Mouse (Mus musculus): Measurements from ENCODE around the gene Zfp651.

Gene Zfp651

GRCm38 (mm10) chr9:121759091-121760081, at the start of gene Zfp651:
TSS of gene Zfp651 (plus strand) at chr9:121759330.
- DNase-seq (ENCODE audit: low spot score in 2 of 2), result peak; percentile 29 to 39

DNA sequence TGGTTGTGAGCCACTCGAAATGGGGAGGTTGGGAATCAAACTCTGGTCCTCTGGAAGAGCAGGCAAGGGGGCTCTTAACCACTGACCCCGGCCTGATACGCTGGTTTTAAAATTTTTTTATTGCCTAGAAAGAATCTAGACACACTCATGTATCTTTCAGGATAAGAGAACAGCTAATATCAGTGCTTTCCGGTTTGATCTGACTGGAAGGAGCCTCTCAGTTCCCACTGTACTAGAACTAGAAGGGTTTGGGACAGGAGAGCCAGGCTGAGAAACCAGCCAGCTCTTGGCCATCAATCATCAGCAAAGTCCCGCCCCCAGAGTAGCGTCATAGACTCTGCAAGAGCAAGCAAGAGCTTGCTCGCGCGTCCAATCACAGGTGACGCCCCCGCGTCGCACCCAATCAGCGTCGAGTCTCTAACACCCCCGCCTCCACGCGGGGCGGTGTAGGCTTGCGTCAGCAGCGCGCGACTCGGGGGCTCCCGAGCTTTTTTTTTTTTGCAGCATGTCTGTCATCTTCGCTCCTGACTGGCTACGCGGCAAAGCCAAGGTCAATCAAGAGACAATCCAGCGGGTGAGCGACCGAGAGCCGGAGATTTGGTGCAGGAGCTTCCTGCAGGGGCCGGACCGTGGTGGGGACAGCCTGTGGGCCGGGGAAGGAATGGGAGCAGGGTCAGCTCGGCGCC, 49.1 kb upstream of the Zfp651 start, which contains the start of gene Ss18l2:
TSS of gene Ss18l2 (plus strand) at position 432 of the 686 bp plus-strand sequence.
- peak; percentile 97 to 98 for DNase-seq (ENCODE audit: low spot score in 2 of 2)

DNA sequence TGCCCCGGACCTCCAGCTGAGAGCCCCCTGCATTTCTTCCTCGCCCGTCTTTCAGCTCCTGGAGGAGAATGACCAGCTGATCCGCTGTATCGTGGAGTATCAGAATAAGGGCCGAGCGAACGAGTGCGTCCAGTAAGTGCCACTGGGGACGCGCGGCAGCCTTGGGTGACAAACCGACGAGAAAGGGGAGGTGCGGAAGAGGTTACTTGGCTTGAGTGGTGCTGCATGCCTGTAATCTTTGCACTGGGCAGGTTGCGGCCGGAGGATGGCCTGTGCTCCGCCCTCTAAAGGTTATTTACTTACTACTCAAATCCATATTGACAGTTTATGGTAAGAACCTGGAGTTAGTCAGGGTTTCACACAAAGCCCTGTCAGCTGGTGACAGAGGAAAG, 48.5 kb upstream of the Zfp651 start:
- DNase-seq (ENCODE audit: low spot score in 2 of 2), result peak in 1 of 2 experiments; percentile 40

DNA sequence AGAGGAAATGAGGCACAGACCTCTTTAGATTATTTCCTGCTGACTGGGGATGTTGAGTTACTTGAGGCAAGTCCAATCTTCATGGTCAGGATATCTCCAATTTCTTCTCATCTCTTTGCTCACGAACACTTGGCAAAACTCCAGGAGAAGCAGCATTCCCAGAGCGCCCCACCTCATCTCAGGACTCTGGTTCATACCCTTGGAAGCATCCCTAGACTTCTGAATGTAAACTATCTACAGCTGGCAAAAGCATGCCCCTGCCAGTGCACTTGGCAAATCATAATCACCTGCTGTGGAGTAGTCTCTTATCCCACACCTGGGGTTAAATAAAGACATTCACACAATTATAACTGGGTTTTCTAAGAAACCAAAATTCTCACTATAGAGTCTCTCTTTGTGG, 42.1 kb upstream of the Zfp651 start:
- no peak for DNase-seq (ENCODE audit: low spot score in 2 of 2)

DNA sequence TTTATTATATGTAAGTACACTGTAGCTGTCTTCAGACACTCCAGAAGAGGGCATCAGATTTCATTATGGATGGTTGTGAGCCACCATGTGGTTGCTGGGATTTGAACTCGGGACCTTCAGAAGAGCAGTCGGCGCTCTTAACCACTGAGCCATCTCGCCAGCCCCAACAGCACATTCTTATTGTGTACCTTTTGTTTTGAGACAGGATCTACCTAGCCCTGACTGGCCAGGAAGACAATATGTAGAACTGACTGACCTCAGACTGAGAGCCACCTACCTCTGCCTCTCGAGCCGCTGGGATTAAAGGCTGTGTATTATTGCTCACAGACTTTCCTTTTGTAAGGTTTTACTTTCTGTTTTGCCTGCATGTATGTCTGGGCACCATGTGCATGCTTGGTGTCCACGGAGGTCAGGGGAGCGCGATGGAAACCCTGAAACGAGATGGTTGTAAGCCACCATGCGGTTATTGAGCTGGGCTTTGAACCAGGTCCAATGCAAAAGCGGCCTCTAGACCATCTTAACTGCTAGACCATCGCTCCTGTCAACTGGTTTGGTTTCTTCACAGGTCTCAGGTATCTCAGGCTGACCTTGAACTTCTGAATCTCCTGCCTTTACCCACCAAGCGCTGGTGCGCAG, 40.9 kb upstream of the Zfp651 start:
- DNase-seq (ENCODE audit: low spot score in 2 of 2), result no peak

- peak; percentile 95 to 98 for DNase-seq (ENCODE audit: low spot score in 2 of 2)
These were observed 40.3 kb upstream of the Zfp651 start, which contains the start of gene Nktr for GRCm38 (mm10) chr9:121718792-121719318. TSS of gene Nktr (plus strand) at chr9:121719169.

- DNase-seq (ENCODE audit: low spot score in 2 of 2), result peak in 1 of 2 experiments; percentile 18
These were observed 39.5 kb upstream of the Zfp651 start for GRCm38 (mm10) chr9:121719347-121720331.

- no peak for DNase-seq (ENCODE audit: low spot score in 2 of 2)
These were observed 18.6 kb upstream of the Zfp651 start for GRCm38 (mm10) chr9:121740490-121740889.

GRCm38 (mm10) chr9:121741168-121741567, 18.0 kb upstream of the Zfp651 start:
- DNase-seq (ENCODE audit: low spot score in 2 of 2), result no peak

- no peak for DNase-seq (ENCODE audit: low spot score in 2 of 2)
These were observed 15.1 kb upstream of the Zfp651 start for GRCm38 (mm10) chr9:121744051-121744450.

DNA sequence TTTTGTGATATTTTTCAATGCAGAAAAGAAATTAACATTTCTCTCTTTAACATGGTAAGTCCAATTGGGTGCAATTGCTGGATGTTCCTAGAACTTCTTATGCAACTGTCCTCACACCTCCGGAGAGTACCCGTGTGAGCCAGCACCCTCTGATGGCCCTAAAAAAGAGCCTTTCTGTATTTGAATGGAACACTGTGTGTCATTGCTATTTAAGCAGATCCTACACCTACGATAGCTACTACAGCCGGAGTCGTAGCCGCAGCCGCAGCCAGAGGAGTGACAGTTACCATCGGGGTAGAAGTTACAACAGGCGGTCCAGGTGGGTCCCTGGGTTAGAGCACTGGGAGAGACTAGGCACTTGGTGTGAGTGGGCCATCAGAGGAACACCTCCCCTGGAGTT, 6.4 kb upstream of the Zfp651 start:
- no peak for DNase-seq (ENCODE audit: low spot score in 2 of 2)

DNA sequence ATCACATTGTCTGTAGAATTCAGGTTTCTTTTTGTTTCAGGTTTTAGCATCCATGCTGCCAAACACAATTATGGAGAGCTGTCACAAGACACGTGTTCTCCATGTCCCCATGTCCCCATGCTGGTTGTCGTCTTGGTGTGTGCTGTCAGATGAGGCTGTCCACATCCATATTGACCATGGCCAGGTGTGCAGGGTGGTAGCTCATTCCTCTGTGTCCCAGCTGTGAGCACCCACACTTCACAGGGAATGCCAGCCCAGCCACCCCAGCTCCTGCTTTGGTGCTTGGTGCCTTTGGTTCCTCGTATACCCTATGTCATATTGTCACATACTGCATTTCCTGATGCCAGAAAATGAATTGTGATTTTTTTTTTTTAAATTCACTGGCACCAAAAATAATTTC, 4.5 kb upstream of the Zfp651 start:
- no peak for DNase-seq (ENCODE audit: low spot score in 2 of 2)

GRCm38 (mm10) chr9:121756785-121757184, 2.3 kb upstream of the Zfp651 start:
- no peak for DNase-seq (ENCODE audit: low spot score in 2 of 2)

DNA sequence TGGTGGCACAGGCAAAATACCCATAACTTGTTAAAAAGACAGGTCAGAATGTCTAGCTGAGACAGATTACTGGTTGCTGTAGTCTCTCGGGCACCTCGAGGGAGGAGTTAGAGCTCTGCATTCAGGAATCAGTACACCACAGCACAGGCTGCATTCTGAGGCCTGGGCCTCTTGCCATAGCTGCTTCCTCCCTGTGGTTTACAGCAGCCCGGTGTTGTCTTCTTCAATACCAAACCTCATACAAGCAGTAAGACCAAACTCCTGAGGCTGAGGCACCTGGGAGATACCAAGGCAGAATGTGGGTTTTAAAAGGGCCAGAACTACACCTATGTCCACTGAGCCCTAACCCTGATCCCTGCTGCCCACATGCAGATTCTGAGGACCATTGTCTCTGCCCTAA, 1.7 kb upstream of the Zfp651 start:
- DNase-seq (ENCODE audit: low spot score in 2 of 2), result no peak

- DNase-seq (ENCODE audit: low spot score in 2 of 2), result no peak
These were observed 1.0 kb upstream of the Zfp651 start for GRCm38 (mm10) chr9:121757835-121758814.

DNA sequence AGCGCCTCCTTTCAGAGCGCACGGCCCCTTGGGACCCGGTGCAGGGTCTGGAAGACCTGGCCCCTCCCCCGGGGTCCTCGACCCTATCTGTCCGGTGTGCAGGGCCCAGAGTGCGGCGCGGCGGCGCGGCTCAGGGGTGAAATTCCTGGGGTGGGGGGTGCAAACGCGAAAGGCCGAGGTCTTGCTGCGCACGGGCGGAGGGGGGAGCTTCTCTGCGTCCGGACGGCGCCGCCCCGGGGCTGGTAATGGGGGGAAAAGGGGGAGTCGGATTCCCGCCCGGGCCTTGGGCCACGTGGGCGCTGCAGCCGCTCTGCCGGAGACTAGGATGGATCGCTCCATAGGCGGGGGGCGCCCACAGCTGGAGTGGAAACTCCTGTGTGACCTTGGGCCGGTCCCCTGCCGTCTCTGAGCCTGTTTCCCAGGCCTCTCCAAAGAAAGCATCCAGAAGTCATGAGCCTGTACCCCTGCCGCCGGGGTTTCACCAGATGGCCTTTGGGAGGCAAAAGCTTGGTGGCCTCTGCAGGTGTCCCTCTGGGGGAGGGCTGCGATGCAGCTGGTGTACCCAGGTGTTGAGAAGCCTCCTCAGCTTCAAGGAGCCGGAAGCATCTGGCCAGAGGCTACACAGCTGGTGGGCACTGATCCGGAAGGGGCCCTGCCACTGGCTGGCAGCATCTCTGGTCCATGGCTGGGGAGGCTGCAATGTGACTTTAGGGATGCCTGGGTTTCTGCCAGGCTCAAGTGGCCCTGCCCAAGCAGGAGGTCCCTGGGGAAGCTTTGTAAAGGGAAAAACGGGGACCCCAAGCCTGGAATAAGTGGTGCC, 1.4 kb downstream of the Zfp651 start:
- DNase-seq (ENCODE audit: low spot score in 2 of 2), result peak in 1 of 2 experiments; percentile 52

GRCm38 (mm10) chr9:121761091-121761665, 2.0 kb downstream of the Zfp651 start:
- DNase-seq (ENCODE audit: low spot score in 2 of 2), result peak in 1 of 2 experiments; percentile 35

GRCm38 (mm10) chr9:121761787-121762186, 2.7 kb downstream of the Zfp651 start:
- no peak for DNase-seq (ENCODE audit: low spot score in 2 of 2)
